Mouse (Mus musculus) limb, embryonic 13.5 days (tissue): ENCODE results near the gene Camta1. TPM values are rescaled to one million over a fixed set of nuclear protein-coding genes. Genes with fewer than 3 reads are reported as not detected.
"Not testable (repeated sequence)": the region's sequence is repeated elsewhere in the genome, so short reads cannot be mapped to it uniquely, and the experiment has no call there.

Source experiments
- ATAC-seq: fragments of 200-750 bp; cut with Nextera tagmentation; 2 replicates; pipeline ENCODE4 v1.8.0; 2017; ENCODE audit warnings: low read depth, moderate number of reproducible peaks, moderate TSS enrichment; ENCODE audit not compliant: low FRiP score
- H3K27ac ChIP-seq: fragments of 300-500 bp; sonication (generic); 2 replicates; pipeline ENCODE4 v1.5.1; 2015; ENCODE audit warnings: inconsistent platforms, mild to moderate bottlenecking, moderate library complexity
- H3K27me3 ChIP-seq: fragments of 300-500 bp; sonication (generic); 2 replicates; pipeline ENCODE4 v1.6.1; 2015; ENCODE audit warnings: mild to moderate bottlenecking, inconsistent platforms
- H3K36me3 ChIP-seq: fragments of 300-500 bp; sonication (generic); 2 replicates; pipeline ENCODE4 v1.6.1; 2015; ENCODE audit warnings: inconsistent platforms, mild to moderate bottlenecking, moderate library complexity
- H3K4me1 ChIP-seq: fragments of 300-500 bp; sonication (generic); 2 replicates; pipeline ENCODE4 v1.6.1; 2015; ENCODE audit warnings: inconsistent platforms
- H3K4me2 ChIP-seq: fragments of 300-500 bp; sonication (generic); replicated peaks from 2 replicates; pipeline ENCODE4 v1.6.1; 2015; ENCODE audit warnings: inconsistent platforms, mild to moderate bottlenecking, moderate library complexity
- H3K4me3 ChIP-seq: fragments of 300-500 bp; sonication (generic); 2 replicates; pipeline ENCODE4 v1.5.1; 2015; ENCODE audit warnings: moderate library complexity, mild to moderate bottlenecking, inconsistent platforms
- H3K9ac ChIP-seq: fragments of 300-500 bp; sonication (generic); 2 replicates; pipeline ENCODE4 v1.6.1; 2015; ENCODE audit warnings: mild to moderate bottlenecking, inconsistent platforms
- H3K9me3 ChIP-seq: fragments of 300-500 bp; sonication (generic); 2 replicates; pipeline ENCODE4 v1.6.1; 2016; ENCODE audit warnings: inconsistent platforms
- WGBS: fragments of 180-500 bp; shearing (Covaris S2); methylation state at CpG from one replicate; pipeline ENCODE4 v1.1.7; 2015; 5-methylcytosine and 5-hydroxymethylcytosine counted together
- polyA plus RNA-seq: library from polyadenylated mRNA; unstranded; fragments of >200 nt; fragmentation: Nextera tagmentation; extraction: Ambion mirVana; gene quantifications from 2 replicates; pipeline ENCODE4 v1.2.1, GENCODE M21; 2015

The Camta1 gene
- polyA plus RNA-seq, 1 experiment from 2014 or later = 93.5 TPM

DNA sequence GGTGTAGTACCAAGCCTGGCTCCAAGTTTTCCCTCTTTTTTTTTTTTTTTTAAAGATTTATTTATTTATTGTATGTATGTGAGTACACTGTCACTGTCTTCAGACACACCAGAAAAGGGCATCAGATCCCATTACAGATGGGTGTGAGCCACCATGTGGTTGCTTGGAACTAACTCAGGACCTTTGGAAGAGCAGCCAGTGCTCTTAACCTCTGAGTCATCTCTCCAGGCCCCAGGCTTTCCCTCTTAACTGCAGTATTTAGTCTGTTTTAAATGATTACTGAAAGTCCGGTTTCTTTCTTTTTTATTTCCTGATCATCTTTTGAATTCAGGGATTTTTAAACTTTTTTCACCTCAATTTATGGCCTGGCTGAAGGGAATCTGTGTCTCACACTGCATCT, 844.3 kb downstream of the Camta1 start:
- peaks cover 47% of the 10 kb centered on the region for H3K36me3 ChIP-seq
- H3K9ac ChIP-seq, ATAC-seq, H3K9me3 ChIP-seq, H3K27me3 ChIP-seq, H3K27ac ChIP-seq, H3K4me1 ChIP-seq, H3K4me2 ChIP-seq, H3K4me3 ChIP-seq: not testable (repeated sequence)
- 90% methylated on average over 1 of the region's 1 CpGs for WGBS

DNA sequence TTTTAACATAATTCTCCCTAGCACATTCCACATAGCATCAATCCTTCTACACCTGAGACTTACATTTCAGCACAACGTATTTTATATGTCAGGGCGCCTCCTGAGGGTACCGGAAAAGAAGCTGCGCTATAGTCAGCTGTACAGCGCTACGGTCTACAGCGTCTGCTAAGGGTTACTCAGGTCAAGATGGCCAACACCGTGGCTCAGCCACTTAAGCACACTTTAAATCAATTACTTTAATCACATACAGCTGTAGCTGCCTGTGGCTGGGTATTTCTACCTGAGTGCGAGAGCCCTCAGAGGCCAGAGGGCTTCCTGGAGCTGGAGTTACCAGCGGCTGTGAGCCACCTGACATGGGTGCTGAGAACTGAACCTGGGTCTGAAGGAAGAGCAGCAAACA, 845.7 kb downstream of the Camta1 start:
- 25% methylated on average over 10 of the region's 10 CpGs for WGBS
- Histone ChIP-seq H3K4me2 (no peak overlapping the region), H3K4me3 (no peak overlapping the region), H3K9ac (no peak overlapping the region), H3K27me3 (no peaks in the 10 kb centered on the region), H3K27ac (no peak overlapping the region), H3K4me1 (no peaks in the 10 kb centered on the region), H3K9me3 (no peaks in the 10 kb centered on the region), H3K36me3 (peaks cover 42% of the 10 kb centered on the region)
- no peak for ATAC-seq

DNA sequence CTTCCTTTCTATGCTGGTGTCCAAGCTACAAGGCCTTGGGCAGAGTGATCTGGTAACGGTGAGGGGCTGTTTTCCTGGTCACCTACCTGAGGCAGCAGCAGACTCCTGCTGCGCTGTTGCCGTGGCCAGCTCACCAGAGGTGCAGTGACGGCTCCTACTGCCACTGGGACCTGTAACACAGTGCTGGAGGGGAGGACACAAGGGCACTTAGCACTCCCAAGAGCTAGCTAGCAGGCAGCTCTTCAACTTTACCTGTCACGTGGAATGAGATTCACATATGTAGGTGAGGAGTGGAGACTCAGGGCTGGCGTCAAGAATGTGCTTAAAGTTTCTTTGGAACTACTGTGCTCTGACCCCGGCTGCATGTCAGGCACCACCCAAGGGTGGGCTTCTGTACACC, 851.4 kb downstream of the Camta1 start:
- no peaks in the 10 kb centered on the region for H3K9me3 ChIP-seq
- H3K27me3 ChIP-seq = no peaks in the 10 kb centered on the region
- H3K4me1 ChIP-seq = no peaks in the 10 kb centered on the region
- WGBS = 89% methylated on average over 7 of the region's 7 CpGs
- H3K27ac ChIP-seq = no peak overlapping the region
- H3K36me3 ChIP-seq = peaks cover 32% of the 10 kb centered on the region
- ATAC-seq = no peak
- no peak overlapping the region for H3K9ac ChIP-seq
- no peak overlapping the region for H3K4me3 ChIP-seq
- no peak overlapping the region for H3K4me2 ChIP-seq

DNA sequence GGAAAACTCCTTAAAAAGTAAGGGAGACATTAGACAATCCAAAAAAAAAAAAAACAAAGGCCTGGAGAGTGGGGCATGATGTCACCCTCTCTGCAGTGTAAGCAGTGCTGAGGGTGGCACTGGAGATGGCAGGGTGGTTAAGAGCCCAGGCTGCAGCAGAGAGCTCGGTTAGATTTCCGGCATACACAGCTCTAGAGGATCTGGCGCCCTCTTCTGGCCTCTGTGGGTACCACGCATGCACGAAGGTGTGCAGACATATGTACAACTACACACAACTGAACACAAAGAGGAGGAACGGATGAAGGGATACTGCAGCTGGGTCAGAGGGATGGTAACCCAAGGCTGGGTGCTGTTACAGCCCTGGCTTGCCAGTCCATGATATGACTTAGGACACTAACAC, 854.7 kb downstream of the Camta1 start:
- Histone ChIP-seq H3K4me1 (no peaks in the 10 kb centered on the region), H3K4me3 (no peak overlapping the region), H3K27ac (no peak overlapping the region), H3K36me3 (peaks cover 24% of the 10 kb centered on the region), H3K9ac (no peak overlapping the region), H3K27me3 (no peaks in the 10 kb centered on the region), H3K4me2 (no peak overlapping the region), H3K9me3 (no peaks in the 10 kb centered on the region)
- no peak for ATAC-seq
- WGBS = 50% methylated on average over 6 of the region's 6 CpGs

DNA sequence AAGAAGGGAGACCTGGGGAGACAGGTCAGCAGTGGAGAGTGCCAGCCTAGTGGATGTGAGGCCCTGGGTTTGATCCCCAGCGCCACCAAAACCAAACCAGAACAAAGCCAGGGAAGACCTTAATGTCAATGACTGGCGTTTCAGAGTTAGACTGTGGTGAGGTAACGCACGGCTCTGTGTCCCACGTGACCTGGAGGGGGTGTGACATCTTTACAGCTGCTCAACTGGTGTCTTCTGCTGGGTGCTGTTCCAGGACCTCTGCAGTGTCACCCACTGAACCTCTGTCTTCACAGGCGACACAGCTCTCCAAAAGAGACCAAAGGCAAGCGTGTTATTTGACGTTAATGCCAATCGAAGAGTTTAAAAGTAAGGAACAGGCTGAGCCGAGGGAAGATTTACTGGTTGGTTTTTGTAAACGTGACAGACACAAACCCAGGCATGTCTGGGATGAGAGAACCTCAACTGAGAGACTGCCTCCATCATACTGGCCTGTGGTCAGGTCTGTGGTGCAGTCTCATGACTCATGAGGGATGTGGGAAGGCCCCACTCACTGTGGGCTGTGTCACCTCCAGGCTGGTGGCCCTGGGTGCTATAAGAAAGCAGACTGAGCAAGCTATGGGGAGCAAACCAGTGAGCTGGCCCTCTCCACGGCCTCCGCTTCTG, 855.9 kb downstream of the Camta1 start:
- Histone ChIP-seq H3K36me3 (peaks cover 24% of the 10 kb centered on the region), H3K27me3 (no peaks in the 10 kb centered on the region), H3K9ac (no peak overlapping the region), H3K4me2 (no peak overlapping the region), H3K9me3 (no peaks in the 10 kb centered on the region), H3K4me1 (no peaks in the 10 kb centered on the region), H3K27ac (no peak overlapping the region), H3K4me3 (no peak overlapping the region)
- WGBS = 86% methylated on average over 13 of the region's 13 CpGs
- no peak for ATAC-seq

DNA sequence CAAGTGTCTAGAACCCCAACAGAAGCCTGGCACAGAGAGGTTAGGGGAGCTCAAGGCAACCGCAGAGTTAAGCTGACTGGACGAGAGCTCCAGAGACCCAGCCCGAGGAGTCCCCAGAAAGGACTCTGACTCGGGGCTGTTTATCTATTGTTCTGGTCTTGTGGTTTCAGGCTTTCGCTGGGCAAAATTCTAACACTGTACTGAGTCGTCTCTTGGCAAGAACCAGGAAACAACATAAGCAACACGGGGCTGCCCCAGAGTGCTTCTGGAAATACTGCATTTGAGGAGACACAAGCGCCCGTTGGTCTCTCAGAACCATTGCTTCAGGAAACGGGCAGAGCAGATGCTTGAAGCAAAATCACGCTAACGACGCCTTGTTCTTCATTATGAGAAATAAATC, 860.3 kb downstream of the Camta1 start:
- 71% methylated on average over 13 of the region's 13 CpGs for WGBS
- no peak for ATAC-seq
- H3K27me3 ChIP-seq = no peaks in the 10 kb centered on the region
- H3K4me3 ChIP-seq = no peak overlapping the region
- H3K4me2 ChIP-seq = no peak overlapping the region
- no peaks in the 10 kb centered on the region for H3K4me1 ChIP-seq
- no peak overlapping the region for H3K9ac ChIP-seq
- no peaks in the 10 kb centered on the region for H3K9me3 ChIP-seq
- no peak overlapping the region for H3K27ac ChIP-seq
- peaks cover 17% of the 10 kb centered on the region for H3K36me3 ChIP-seq

DNA sequence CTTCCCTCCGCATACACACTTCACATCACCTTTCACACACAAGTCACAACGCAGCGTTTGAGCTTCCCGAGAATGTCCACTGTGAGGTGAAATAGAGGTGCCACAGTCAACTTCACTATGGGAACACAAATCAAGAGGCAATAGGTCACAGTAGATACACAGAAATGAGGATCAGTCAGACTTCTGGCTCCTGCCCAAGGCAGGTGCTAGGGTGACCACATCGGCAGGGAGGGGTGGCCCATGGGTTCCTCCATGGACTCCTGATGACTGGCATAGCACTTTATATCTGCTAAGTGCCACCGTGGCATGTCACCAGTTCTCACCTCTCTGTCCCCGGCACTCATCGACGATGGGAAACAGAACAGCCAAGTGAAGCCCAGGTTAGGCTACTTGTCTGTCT, 863.0 kb downstream of the Camta1 start:
- Histone ChIP-seq H3K9me3 (no peaks in the 10 kb centered on the region), H3K4me1 (no peaks in the 10 kb centered on the region), H3K27me3 (no peaks in the 10 kb centered on the region), H3K9ac (no peak overlapping the region), H3K36me3 (no peaks in the 10 kb centered on the region), H3K4me3 (no peak overlapping the region), H3K27ac (no peak overlapping the region), H3K4me2 (no peak overlapping the region)
- WGBS = 89% methylated on average over 9 of the region's 9 CpGs
- no peak for ATAC-seq

DNA sequence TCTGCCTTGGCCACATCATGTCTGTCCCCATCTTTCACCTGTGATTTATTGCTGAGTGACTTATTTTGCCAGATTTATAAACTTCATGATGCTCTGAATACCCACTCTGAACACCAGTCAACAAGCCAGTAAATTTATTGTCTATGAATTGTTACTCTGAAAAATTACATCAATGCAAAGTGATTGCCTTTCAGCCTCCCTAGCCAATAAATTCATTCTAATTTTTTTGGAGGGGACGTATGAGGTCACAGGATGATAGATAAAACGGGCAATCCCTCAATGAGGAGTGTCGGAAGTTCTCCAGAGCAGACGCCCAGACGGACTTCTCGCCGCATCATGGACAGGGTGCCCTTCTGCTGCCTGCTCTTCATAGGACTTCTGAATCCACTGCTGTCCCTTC, 864.9 kb downstream of the Camta1 start, which contains the start of gene Uts2:
Gene Uts2, plus strand, starts transcription at position 301 of the 400 bp plus-strand sequence.
- H3K4me2 ChIP-seq = no peak within 1 kb of the TSS
- no peaks in the 10 kb centered on the region for H3K4me1 ChIP-seq
- ATAC-seq = no peak
- H3K4me3 ChIP-seq = no peak within 1 kb of the TSS
- no peaks in the 10 kb centered on the region for H3K36me3 ChIP-seq
- 89% methylated on average over 7 of the region's 7 CpGs for WGBS
- H3K27ac ChIP-seq = no peak within 1 kb of the TSS
- H3K27me3 ChIP-seq = no peaks in the 10 kb centered on the region
- H3K9ac ChIP-seq = no peak within 1 kb of the TSS
- H3K9me3 ChIP-seq = no peaks in the 10 kb centered on the region

DNA sequence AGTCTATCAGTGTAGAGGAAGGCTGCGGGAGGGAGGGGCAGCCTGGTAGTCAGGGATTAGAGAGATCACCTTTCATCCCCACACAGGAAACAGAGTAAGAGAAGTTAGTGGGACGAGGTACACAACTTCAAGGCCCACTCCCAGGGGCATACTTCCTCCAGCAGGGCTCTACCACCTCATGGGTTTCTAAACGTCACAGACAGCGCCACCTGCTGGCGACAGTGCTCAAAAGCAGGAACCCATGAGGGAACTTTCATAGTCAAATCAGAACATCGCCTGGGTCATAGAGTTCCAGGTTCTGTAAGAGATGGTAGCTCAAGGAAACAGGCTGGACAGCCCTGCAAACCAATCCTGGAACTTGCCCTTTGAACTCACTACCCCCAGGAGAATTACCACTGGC, 871.5 kb downstream of the Camta1 start:
- Histone ChIP-seq H3K4me3 (no peak overlapping the region), H3K9me3 (no peaks in the 10 kb centered on the region), H3K4me1 (no peaks in the 10 kb centered on the region), H3K27ac (no peak overlapping the region), H3K36me3 (no peaks in the 10 kb centered on the region), H3K4me2 (no peak overlapping the region), H3K9ac (no peak overlapping the region), H3K27me3 (no peaks in the 10 kb centered on the region)
- no peak for ATAC-seq
- 45% methylated on average over 6 of the region's 6 CpGs for WGBS

DNA sequence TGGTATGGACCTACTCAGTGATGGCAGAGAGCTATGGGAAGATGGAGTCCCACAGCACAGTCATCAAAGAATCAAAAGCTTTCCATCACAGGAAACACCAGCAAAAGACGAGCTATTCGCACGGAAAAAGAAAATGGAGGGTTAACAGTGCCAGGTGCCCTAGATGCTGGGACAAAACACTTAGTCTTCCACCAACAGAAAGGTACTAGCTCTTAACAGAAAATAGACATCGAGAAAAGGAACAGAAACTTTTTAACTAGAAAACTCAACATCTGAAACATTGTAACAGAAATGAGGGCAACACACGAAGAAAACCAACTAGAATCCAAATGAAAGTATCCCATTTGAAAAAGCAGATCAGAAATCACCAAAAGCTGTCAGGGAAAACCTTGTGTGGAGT, 881.5 kb downstream of the Camta1 start:
- no peaks in the 10 kb centered on the region for H3K36me3 ChIP-seq
- 87% methylated on average over 5 of the region's 5 CpGs for WGBS
- H3K4me2 ChIP-seq = no peak overlapping the region
- H3K4me3 ChIP-seq = no peak overlapping the region
- no peak overlapping the region for H3K27ac ChIP-seq
- no peaks in the 10 kb centered on the region for H3K9me3 ChIP-seq
- no peaks in the 10 kb centered on the region for H3K4me1 ChIP-seq
- no peaks in the 10 kb centered on the region for H3K27me3 ChIP-seq
- H3K9ac ChIP-seq = no peak overlapping the region
- no peak for ATAC-seq

DNA sequence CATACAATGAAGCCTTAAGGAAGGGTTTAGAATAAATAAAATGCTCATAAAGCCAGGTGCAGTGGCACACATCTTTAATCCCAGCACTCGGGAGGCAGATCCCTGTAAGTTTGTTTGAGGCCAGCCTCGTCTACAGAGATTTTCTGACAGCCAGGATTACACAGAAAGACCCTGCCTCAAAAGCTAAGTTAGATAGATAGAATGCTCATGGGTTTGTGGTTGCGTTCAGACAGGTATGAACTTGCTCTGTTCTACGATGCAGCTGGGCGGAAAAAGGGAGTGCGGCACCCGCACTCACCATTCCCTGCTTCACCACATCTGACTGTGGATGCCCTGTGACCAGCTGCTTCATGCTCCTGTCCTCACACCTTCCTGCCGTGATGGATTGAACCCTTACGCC, 882.2 kb downstream of the Camta1 start:
- WGBS = 74% methylated on average over 9 of the region's 9 CpGs
- no peaks in the 10 kb centered on the region for H3K4me1 ChIP-seq
- no peaks in the 10 kb centered on the region for H3K9me3 ChIP-seq
- H3K36me3 ChIP-seq = no peaks in the 10 kb centered on the region
- H3K4me2 ChIP-seq = no peak overlapping the region
- H3K9ac ChIP-seq = no peak overlapping the region
- no peak overlapping the region for H3K4me3 ChIP-seq
- H3K27ac ChIP-seq = no peak overlapping the region
- H3K27me3 ChIP-seq = no peaks in the 10 kb centered on the region
- no peak for ATAC-seq

DNA sequence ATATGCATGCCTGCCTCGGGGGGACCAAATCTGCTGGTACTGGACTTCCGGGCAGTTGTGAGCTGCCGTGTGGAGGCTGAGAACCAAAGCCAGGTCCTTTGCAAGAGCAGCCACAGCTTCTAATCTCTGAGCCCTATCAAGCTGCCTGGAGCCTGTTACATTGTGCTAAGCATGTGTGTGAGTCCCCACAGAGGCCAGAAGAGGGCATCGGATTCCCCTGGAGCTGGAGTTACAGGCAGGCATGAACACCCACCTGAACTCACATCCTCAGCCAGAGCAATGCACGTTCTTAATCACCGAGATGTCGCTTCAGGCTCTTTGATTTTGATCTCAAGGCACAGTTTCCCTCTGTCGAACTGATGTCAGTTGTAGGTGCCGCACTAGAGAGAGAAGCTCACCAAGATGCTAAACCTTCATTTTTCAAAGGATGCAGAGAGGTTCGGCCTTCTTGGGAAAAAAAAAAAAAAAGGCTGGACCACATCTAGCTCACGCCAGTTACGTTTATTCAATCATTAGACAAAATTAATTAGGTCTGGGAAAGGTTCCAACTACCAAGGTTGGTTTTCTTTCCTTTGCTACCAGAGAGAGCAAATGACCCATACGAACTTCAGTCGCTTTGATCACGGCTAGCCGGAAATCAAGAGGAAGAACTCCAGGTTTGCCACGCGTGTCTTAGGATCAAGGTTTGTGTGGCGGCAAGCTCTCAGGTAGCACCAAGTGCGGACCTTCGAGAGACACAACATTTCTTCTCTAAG, 883.3 kb downstream of the Camta1 start:
- H3K36me3 ChIP-seq = no peaks in the 10 kb centered on the region
- H3K27me3 ChIP-seq = no peaks in the 10 kb centered on the region
- H3K9me3 ChIP-seq = no peaks in the 10 kb centered on the region
- 90% methylated on average over 21 of the region's 21 CpGs for WGBS
- H3K27ac ChIP-seq = no peak overlapping the region
- H3K9ac ChIP-seq = no peak overlapping the region
- no peak for ATAC-seq
- no peaks in the 10 kb centered on the region for H3K4me1 ChIP-seq
- no peak overlapping the region for H3K4me2 ChIP-seq
- no peak overlapping the region for H3K4me3 ChIP-seq

DNA sequence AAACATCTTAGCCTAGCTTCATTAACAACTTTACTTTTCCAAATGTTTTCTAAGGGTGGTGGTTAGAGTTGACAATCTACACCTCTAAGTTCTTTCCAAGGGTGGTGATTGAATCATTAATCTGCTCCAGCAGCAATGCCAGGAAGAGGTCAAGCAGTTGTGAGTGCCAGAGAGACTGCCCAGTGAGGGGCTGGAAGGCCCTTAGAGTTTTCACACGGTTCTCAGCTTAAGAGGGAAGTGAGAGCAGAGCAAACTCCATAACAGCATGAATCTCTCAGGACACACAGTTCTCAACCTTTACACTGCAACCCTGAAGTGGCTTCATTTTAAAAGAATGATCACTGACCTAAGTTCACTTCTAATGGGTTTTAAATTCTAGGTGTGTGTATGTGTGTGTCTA, 886.5 kb downstream of the Camta1 start:
- Histone ChIP-seq H3K9ac (no peak overlapping the region), H3K9me3 (no peaks in the 10 kb centered on the region), H3K27me3 (no peaks in the 10 kb centered on the region), H3K4me2 (no peak overlapping the region), H3K4me3 (no peak overlapping the region), H3K27ac (no peak overlapping the region), H3K36me3 (no peaks in the 10 kb centered on the region), H3K4me1 (no peaks in the 10 kb centered on the region)
- ATAC-seq = no peak
- WGBS = 41% methylated on average over 1 of the region's 1 CpGs
